Mouse (Mus musculus): ENCODE results near the gene Kif5c. TPM values are rescaled to one million over a fixed set of nuclear protein-coding genes. Genes with fewer than 3 reads are reported as not detected.

The Kif5c gene
- polyA plus RNA-seq, 1 experiment from 2014 or later = 178 TPM

DNA sequence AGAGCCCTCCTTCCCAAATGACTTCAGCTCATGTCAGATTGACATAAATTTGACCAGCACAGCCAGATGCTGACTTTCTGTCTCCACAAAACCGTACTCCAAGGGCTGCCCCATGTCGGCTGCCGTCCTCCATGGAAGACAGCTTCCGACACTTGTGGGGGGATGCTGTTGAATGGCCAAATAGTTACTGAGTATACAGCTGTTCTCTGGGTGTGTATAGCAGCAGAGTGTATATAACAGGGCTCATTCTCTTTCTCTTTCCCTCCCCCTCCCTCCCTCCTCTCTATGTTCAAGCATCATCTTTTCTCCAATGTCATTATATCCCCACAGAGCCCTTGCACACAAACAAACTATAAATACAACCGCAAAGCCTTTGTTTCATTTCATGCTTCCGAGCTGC lies 124.7 kb downstream of the Kif5c start:
- H3K27ac ChIP-seq = peak overlapping the region; percentile 77
- H3K9me3 ChIP-seq = no peaks in the 10 kb centered on the region
- no peak overlapping the region for H3K4me3 ChIP-seq
- H3K27me3 ChIP-seq = no peaks in the 10 kb centered on the region
- H3K36me3 ChIP-seq = peaks cover 79% of the 10 kb centered on the region
- peaks cover 58% of the 10 kb centered on the region for H3K4me1 ChIP-seq (replicated peaks)
- no peak overlapping the region for H3K4me2 ChIP-seq
- 51% methylated on average over 6 of the region's 6 CpGs for WGBS
- H3K9ac ChIP-seq = 0 out of 2 replicates have a peak overlapping the region, but pooled peaks have one; percentile 24
- ATAC-seq (ENCODE audit: low FRiP score) = no peak

DNA sequence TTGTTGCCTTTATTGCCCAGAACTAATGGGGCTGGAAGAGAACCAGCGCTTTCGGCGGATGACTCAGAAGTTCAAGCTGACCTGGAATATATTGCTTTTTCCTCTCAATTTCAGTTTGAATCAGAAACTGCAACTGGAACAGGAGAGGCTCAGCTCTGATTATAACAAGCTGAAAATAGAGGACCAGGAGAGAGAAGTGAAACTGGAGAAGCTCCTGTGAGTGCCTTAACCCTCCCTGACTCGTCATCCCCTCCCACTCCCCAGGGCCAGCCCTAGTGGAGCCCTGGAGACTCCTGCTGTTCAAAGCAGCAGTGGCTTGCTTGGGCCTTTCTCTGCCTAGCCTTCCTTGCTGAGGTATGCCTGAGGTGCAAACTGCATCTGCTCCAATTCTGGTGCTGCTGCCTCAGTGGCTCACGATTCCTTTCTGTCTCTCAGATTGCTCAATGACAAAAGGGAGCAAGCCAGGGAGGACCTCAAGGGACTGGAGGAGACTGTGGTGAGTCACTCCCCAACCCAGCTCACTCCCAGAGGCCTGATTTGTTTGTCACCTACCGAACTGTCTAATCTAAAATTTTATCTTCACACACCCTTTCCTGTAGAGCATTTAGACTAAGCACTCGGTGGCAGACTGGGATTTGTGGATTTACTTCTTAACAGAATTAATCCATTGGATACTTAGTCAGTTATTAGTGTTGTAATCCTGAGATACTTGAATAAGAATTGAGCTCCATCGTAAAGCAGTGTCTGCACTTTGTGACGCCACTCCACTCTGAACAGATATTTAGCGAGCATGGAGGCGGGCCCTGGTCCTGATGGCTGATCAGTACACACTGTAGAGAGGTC lies 125.4 kb downstream of the Kif5c start:
- Histone ChIP-seq H3K27ac (peak overlapping the region; percentile 77), H3K36me3 (peaks cover 79% of the 10 kb centered on the region), H3K9me3 (no peaks in the 10 kb centered on the region), H3K4me2 (no peak overlapping the region), H3K4me3 (no peak overlapping the region), H3K9ac (0 out of 2 replicates have a peak overlapping the region, but pooled peaks have one; percentile 55), H3K27me3 (no peaks in the 10 kb centered on the region), H3K4me1 (replicated peaks) (peaks cover 58% of the 10 kb centered on the region)
- ATAC-seq (ENCODE audit: low FRiP score) = no peak
- 61% methylated on average over 11 of the region's 11 CpGs for WGBS

DNA sequence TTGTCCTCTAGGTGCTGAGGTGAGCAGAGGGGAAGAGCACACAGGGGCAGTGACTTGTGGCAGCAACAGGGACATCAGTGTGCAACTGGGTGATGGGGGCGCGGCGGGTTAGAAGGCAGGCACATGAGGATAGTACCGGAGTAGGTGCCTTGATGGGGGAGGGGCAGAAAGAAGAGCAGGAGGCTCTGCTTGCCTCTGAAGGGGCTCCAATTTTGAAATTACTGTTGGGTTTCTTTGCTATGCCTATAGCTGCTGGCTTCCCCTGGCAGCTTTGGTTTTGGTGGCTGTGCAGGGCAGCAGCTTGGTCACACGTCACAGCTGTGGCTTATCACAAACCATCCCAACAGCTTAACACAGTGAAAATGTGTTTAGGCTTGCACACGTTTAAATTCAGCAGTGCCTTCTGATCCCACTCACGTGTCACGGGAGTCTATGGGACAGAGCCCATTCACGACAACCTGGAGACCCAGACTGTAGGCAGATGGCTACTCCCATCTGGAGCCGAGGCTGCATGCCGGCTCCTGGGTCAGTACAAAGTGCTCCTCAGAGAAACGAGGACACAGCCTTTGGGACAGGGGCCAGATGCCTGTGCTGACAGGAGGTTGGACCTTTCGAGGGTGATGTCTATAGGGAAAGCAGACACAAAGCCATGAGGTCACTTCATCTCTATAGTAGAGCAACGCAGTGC lies 126.1 kb downstream of the Kif5c start:
- Histone ChIP-seq H3K4me2 (no peak overlapping the region), H3K27ac (peak overlapping the region; percentile 77), H3K27me3 (no peaks in the 10 kb centered on the region), H3K9me3 (no peaks in the 10 kb centered on the region), H3K9ac (no peak overlapping the region), H3K36me3 (peaks cover 81% of the 10 kb centered on the region), H3K4me1 (replicated peaks) (peaks cover 58% of the 10 kb centered on the region), H3K4me3 (no peak overlapping the region)
- 0 out of 2 replicates have a peak, but pooled peaks have one; percentile 8 for ATAC-seq (ENCODE audit: low FRiP score)
- WGBS = 60% methylated on average over 14 of the region's 14 CpGs

DNA sequence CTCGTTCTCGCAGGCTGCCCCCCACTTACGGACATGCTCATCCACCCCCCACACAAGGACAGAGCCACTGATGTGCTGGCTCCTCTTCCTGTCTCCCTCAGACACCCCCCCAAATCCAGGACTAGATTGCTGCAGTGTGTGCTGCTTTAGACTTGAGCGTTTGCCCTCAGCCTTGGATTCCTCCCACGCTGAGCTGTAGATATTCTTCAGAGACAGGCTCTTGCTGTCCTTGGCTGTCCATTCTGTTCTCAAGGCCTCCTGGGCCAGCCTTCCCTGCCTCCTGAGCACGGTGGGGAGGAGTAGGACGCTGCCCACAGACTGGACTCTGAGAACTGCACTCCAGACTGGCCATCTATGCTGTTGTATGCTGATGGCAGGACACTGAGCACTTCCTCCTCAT lies 127.8 kb downstream of the Kif5c start:
- Histone ChIP-seq H3K4me1 (replicated peaks) (peaks cover 42% of the 10 kb centered on the region), H3K27ac (peak overlapping the region; percentile 53; the same call in 1 of the 2 replicates), H3K9me3 (no peaks in the 10 kb centered on the region), H3K4me2 (no peak overlapping the region), H3K4me3 (no peak overlapping the region), H3K9ac (no peak overlapping the region), H3K27me3 (no peaks in the 10 kb centered on the region), H3K36me3 (peaks cover 82% of the 10 kb centered on the region)
- ATAC-seq (ENCODE audit: low FRiP score) = no peak
- 84% methylated on average over 7 of the region's 7 CpGs for WGBS

DNA sequence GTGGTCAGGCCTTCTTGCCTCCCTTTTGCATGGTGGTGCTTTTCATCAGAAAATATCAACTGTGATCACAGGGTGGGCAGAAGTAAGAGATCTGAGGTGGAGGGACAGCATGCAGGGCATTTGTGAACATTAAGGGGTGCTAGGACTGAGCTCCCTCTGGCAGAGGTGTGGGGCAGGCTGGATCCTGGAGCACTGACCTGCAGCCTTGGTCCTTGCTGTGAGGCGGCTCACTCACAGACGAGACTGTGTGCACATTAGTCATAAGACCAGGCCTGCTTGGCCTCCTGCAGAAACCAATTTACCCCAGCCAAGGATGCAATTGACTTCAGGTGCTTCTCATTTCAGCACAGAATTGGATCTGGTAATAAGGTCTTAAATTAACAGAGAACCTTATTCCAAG lies 128.6 kb downstream of the Kif5c start:
- no peak for ATAC-seq (ENCODE audit: low FRiP score)
- H3K36me3 ChIP-seq = peaks cover 83% of the 10 kb centered on the region
- no peak overlapping the region for H3K4me2 ChIP-seq
- H3K4me1 ChIP-seq (replicated peaks) = peaks cover 35% of the 10 kb centered on the region
- H3K27me3 ChIP-seq = no peaks in the 10 kb centered on the region
- WGBS = 76% methylated on average over 2 of the region's 2 CpGs
- H3K9me3 ChIP-seq = no peaks in the 10 kb centered on the region
- peak overlapping the region; percentile 53 for H3K27ac ChIP-seq
- H3K9ac ChIP-seq = no peak overlapping the region
- H3K4me3 ChIP-seq = no peak overlapping the region

DNA sequence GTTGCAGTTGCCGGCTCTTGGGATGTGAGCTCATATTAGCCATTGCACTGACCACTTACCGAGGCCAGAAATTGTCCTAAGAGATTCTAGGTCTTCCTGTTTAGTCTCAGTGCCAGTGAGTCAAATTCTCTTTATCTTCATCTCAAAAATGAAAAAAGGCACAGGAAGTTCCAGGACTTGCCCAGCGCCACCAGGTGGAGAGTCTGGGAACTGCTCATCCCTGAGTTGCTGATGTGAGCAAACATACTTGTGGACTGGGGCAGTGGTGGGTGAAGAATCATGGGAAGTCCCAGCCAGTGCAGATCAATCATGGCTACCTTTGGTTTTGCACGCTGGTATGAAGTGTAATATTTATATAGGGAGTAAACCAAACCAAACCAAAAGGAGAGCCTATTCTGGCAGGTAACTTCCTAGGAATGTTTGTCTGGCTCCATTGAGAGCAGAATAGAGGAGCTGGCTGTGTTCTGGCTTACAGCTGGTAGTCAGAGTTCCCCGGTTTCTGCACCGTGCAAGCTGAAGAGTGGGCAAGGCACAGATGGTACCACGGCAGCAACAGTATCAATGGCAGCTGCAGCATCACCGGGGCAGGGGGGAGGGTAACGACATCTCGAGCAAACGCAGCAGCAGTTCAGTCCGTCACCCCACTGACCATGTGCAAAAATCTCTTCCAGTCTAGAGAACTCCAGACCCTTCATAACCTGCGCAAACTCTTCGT lies 129.7 kb downstream of the Kif5c start:
- Histone ChIP-seq H3K4me1 (replicated peaks) (peaks cover 24% of the 10 kb centered on the region), H3K9me3 (no peaks in the 10 kb centered on the region), H3K9ac (no peak overlapping the region), H3K4me3 (no peak overlapping the region), H3K27ac (no peak overlapping the region), H3K36me3 (peaks cover 91% of the 10 kb centered on the region), H3K27me3 (no peaks in the 10 kb centered on the region), H3K4me2 (no peak overlapping the region)
- no peak for ATAC-seq (ENCODE audit: low FRiP score)
- 74% methylated on average over 14 of the region's 14 CpGs for whole genome bisulfite sequencing

DNA sequence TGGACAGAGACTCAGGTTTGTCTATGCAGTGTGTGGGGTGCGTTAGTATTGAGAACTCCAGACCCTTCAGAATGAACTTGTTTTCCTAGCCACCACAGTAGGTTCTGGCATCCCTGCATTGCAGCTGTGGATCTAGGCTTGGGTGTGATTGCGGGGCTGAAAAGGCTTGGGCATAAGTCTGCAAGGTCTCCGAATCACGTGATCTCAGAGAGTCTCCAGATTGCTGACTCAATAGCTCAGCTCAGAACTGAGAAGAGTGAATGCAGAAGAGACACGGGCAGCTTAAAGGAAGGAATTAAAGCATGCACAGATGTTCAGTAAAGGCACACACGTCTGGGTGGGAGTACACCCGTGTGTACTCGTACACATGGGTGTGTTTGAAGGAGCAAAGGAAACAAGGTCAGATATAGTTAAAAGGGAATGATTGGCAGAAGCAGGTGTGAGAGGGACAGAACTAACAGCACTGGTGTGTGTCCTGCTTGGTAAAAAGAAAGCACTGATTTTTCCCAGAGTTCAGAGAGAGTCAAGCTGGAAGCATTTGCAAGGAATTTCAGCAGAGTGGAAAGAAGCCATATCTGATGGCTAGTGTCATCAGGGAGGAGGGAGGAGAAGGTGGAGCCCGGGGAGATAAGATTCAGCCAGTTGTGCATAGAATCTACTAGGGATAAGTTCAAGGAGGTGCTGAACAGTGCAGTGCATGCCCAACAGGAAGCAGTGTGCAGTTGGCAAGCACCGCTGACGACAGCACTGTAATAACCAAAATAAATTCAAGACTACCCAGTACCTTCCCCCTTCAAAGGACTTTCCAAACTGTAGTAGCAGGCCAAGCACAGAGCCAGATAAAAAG lies 130.9 kb downstream of the Kif5c start:
- peaks cover 94% of the 10 kb centered on the region for H3K36me3 ChIP-seq
- H3K9ac ChIP-seq = no peak overlapping the region
- no peak overlapping the region for H3K4me2 ChIP-seq
- H3K9me3 ChIP-seq = no peaks in the 10 kb centered on the region
- H3K27me3 ChIP-seq = no peaks in the 10 kb centered on the region
- no peak for ATAC-seq (ENCODE audit: low FRiP score)
- WGBS = 89% methylated on average over 11 of the region's 11 CpGs
- H3K4me1 ChIP-seq (replicated peaks) = peaks cover 12% of the 10 kb centered on the region
- H3K4me3 ChIP-seq = no peak overlapping the region
- H3K27ac ChIP-seq = no peak overlapping the region

DNA sequence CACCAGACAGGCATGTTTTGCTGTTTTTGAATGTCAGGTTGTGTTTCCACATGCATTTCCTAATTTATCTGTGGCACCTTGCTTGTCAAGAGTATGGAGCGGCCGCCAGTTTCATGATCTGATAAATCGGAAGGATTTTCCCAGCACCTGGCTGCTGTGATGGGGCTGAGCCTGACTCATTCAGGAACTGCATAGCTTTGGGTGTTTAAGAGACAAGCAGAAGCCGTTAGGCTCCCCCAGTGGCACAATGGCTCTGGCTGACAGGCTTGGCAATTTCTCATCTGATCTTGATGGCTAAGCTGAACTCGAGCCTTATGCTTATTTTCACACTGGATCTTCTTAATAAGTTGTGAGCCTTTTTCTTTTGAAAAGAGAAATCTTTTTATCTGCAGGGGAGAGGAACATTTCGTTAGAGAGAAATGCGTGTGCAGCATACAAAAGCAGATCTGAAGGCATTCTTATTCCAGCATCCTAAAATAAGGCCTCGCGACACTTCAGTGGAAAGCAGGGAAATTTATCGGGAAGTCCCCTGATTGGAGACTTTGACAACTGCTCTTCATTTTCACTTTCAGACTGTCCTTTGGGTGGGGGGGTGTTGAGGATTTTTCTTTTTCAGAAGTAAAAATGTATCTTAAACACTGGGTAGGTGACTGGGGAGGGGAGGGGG lies 132.6 kb downstream of the Kif5c start:
- Histone ChIP-seq H3K4me2 (no peak overlapping the region), H3K9ac (no peak overlapping the region), H3K4me1 (replicated peaks) (peaks cover 4% of the 10 kb centered on the region), H3K4me3 (no peak overlapping the region), H3K9me3 (no peaks in the 10 kb centered on the region), H3K36me3 (peaks cover 93% of the 10 kb centered on the region), H3K27ac (0 out of 2 replicates have a peak overlapping the region, but pooled peaks have one; percentile 23), H3K27me3 (no peaks in the 10 kb centered on the region)
- no peak for ATAC-seq (ENCODE audit: low FRiP score)
- 85% methylated on average over 10 of the region's 10 CpGs for WGBS

DNA sequence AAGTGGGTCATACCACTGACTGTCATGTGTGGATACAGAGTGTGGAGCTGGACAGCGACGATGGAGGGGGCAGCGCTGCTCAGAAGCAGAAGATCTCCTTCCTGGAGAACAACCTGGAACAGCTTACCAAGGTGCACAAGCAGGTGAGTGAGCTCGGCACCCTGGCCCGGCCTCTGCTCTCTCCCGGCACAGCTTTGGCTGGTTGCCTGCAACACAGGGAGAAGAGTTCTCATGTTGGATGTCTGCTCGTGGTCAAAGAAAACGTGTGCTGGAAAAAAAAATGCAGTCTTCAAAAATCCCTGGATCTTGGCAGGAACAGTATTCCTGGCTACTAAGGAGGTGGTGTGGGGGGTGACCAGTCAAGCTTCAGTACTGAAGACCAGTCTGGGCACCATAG lies 133.1 kb downstream of the Kif5c start:
- WGBS = 92% methylated on average over 8 of the region's 8 CpGs
- Histone ChIP-seq H3K27me3 (no peaks in the 10 kb centered on the region), H3K4me1 (replicated peaks) (peaks cover 4% of the 10 kb centered on the region), H3K36me3 (peaks cover 93% of the 10 kb centered on the region), H3K9ac (no peak overlapping the region), H3K9me3 (no peaks in the 10 kb centered on the region), H3K4me2 (no peak overlapping the region), H3K27ac (no peak overlapping the region), H3K4me3 (no peak overlapping the region)
- ATAC-seq (ENCODE audit: low FRiP score) = no peak

DNA sequence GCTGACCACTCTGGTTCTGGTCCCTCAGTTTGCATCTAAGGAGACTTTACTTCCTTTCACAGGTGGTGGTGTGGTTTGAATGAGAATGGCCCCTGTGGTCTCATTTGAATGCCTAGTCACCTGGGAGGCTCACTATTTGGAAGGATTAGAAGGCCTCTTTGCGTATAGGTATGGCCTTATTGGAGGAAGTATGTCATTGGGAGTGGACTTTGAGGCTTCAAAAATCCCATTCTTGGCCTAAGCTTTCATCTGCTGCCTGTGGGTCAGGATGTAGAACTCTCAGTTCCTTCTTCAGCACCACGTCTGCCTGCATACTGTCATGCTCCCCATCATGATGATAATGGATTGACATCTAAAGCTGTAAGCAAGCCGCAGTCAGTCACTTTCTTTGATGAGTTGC lies 134.0 kb downstream of the Kif5c start:
- no peaks in the 10 kb centered on the region for H3K9me3 ChIP-seq
- H3K4me1 ChIP-seq (replicated peaks) = no peaks in the 10 kb centered on the region; the same call in none of the 2 replicates
- H3K36me3 ChIP-seq = peaks cover 93% of the 10 kb centered on the region
- H3K4me3 ChIP-seq = no peak overlapping the region
- ATAC-seq (ENCODE audit: low FRiP score) = no peak
- 92% methylated on average over 3 of the region's 3 CpGs for WGBS
- no peak overlapping the region for H3K27ac ChIP-seq
- no peaks in the 10 kb centered on the region for H3K27me3 ChIP-seq
- no peak overlapping the region for H3K4me2 ChIP-seq
- H3K9ac ChIP-seq = no peak overlapping the region

DNA sequence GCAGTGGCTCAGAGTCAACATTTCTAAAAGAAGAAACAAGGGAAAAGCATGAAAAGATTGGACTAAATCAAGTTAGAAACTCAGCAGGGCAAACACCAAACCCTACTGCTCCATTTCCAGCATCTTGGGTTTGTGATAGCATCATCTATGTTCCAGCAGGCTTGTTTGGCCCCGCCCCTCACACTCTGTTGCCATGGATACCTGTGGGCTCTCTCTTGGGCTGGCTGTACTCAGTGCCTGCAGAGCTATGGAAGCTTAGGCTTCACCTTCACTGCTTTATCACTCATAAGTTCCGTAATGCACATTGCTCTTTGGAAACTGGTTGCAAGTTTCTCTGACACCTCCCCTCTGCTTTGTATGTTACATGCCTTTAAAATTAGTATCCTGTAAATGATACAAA lies 136.0 kb downstream of the Kif5c start:
- H3K27me3 ChIP-seq = no peaks in the 10 kb centered on the region
- WGBS = 72% methylated on average over 2 of the region's 2 CpGs
- H3K4me1 ChIP-seq (replicated peaks) = no peaks in the 10 kb centered on the region; the same call in none of the 2 replicates
- H3K27ac ChIP-seq = 0 out of 2 replicates have a peak overlapping the region, but pooled peaks have one; percentile 18
- no peak overlapping the region for H3K9ac ChIP-seq
- H3K9me3 ChIP-seq = no peaks in the 10 kb centered on the region
- H3K36me3 ChIP-seq = peaks cover 95% of the 10 kb centered on the region
- no peak overlapping the region for H3K4me3 ChIP-seq
- H3K4me2 ChIP-seq = no peak overlapping the region
- ATAC-seq (ENCODE audit: low FRiP score) = peak; percentile 69; the same call in 1 of the 2 replicates

All from hindbrain, embryonic 13.5 days (tissue).